Mouse (Mus musculus): Measurements from ENCODE around the gene Wdr25.
A peak's percentile ranks its signal among the peaks of the same experiment; 100 is the strongest.

The Wdr25 gene

GRCm38 (mm10) chr12:108934231-108934630 is 40.8 kb downstream of the Wdr25 start:
- DNase-seq (ENCODE audit: low read depth, low spot score), result no peak

DNA sequence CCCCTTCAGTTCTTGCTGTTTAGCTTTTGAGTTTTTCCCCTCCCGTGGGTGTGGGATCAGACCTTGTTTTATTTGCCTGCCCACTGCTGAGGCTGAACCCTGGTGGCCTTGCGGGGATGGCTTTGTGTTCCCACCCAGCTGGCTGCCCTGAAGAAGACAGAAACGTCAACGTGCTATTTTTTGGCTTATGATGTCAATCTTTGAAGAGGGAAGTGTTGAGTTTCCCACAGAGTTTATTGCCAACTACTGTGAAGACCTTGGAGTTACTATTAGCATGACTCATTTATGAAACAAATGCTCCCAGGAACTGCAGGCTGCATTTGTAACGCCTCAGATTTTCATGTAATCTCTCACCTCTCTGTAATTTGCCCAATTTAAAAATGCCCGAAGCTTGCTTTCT is 43.4 kb downstream of the Wdr25 start:
- DNase-seq (ENCODE audit: low read depth, low spot score), result no peak

GRCm38 (mm10) chr12:108937506-108937905 is 44.1 kb downstream of the Wdr25 start:
- no peak for DNase-seq (ENCODE audit: low read depth, low spot score)

DNA sequence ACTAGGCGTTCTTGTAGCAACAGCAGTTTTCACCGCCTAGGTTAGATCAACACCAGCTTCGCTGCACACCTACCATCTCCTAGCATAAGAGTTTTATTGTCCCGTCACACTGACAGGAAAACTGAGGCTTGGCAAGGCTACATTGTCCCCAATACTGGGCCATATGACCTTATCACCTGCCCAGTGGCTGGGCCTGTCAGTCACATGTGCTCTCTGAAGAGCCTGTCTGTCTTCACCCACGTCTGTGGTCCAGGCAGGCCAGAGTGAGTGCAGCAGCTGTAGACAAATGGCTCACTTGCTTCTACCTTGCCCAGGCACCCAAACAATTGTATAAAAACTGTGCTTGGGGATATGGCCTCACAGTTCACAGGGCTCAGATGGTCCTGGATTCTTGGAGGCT is 45.4 kb downstream of the Wdr25 start:
- no peak for DNase-seq (ENCODE audit: low read depth, low spot score)

GRCm38 (mm10) chr12:108939317-108939716 is 45.9 kb downstream of the Wdr25 start:
- no peak for DNase-seq (ENCODE audit: low read depth, low spot score)

- no peak for DNase-seq (ENCODE audit: low read depth, low spot score)
These were observed 46.8 kb downstream of the Wdr25 start for GRCm38 (mm10) chr12:108940255-108940654.

GRCm38 (mm10) chr12:108941282-108941681 is 47.9 kb downstream of the Wdr25 start:
- DNase-seq (ENCODE audit: low read depth, low spot score), result no peak

- no peak for DNase-seq (ENCODE audit: low read depth, low spot score)
These were observed 48.9 kb downstream of the Wdr25 start for GRCm38 (mm10) chr12:108942203-108942923.

- no peak for DNase-seq (ENCODE audit: low read depth, low spot score)
These were observed 59.6 kb downstream of the Wdr25 start for GRCm38 (mm10) chr12:108953011-108953550.

DNA sequence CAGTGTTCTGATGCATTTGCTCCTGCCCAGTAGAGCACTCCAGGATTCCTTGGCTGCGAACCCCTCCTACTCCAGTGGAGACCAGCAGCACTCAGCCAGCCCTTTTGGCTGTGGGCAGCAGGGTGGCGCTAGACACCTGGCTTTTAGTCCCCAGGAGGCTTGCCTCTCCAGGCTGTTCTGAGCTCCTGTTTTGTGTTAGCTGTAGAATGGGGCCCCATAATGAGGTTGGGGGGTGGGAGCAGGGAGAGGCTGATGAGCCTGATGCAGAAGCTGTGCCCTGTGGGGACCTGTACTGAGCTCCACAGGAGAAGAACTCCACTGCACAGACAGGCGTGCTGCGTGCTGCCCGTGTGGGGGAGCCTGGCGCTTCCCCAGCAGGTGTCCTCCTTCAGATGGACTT is 60.4 kb downstream of the Wdr25 start:
- peak; percentile 47 for DNase-seq (ENCODE audit: low read depth, low spot score)

DNA sequence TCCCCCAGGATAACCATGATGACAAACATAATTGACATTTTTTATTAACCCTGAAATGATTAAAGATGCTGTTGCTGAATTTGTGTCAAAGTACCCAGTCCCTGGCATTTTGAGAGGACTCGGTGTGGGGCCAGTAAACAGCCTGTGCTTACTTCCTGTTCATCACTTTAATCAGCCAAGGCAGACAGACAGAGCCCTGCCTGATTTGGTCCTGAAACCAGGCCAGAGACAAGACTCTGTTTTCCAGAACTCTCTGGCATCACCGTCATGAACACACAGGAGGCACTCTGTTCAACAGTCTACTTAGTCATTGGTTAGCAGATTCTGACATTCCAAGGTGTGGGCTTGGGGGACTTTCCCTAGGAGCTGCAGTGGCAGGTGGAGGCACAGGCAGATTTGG is 61.0 kb downstream of the Wdr25 start:
- no peak for DNase-seq (ENCODE audit: low read depth, low spot score)

DNA sequence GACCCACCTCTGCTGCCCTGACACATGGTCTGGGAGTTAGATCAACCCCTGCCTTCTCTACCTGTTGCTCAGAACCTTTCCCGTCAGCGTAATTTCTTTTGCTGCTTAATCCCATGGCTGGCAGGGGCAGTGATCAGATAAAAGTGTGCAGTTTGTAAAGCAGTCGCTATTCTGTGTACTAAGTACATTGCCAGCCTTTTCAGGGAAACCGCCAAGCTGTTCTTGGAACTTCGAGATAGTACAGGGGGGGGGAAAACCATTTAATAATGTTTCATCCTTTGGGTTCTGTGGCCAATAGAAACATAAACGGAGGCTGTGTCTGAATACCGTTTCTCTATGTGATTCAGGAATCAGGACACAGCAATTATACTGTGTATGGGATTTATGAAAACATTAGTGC is 65.1 kb downstream of the Wdr25 start:
- DNase-seq (ENCODE audit: low read depth, low spot score), result no peak

DNA sequence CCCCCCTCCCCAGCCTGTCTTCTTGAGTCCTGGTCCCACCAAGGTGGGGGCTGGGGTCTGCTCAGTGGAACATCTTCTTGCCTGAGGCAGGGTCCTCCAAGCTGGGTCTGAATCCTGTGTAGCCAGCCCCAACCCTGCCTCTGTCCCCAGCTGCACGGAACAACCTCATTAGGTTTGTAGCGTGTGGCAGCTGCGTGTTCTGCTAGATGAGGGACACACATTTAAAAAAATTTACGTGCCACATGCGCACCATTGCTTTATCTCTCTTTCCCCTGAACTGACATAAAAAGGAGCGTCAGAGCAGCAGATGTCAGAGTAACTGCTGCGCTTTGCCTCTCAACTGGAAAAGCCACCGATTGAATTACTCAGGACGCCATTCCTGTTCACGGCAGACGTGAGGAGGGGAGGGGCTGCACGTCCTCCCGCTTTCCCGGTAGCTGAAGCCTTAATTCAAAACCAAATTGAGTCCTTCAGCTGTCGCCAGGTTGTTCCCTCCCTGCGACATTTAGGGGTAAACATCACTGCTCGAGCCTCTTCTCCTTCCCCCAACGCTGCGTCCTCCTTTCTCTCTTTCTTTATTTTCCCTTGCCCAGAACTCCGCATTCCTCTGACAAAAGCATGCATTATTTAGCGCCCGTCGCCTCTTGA is 65.7 kb downstream of the Wdr25 start:
- peak; percentile 61 for DNase-seq (ENCODE audit: low read depth, low spot score)

- peak; percentile 17 for DNase-seq (ENCODE audit: low read depth, low spot score)
These were observed 66.3 kb downstream of the Wdr25 start for GRCm38 (mm10) chr12:108959639-108960219.

- DNase-seq (ENCODE audit: low read depth, low spot score), result no peak
These were observed 66.8 kb downstream of the Wdr25 start for GRCm38 (mm10) chr12:108960225-108960624.

DNA sequence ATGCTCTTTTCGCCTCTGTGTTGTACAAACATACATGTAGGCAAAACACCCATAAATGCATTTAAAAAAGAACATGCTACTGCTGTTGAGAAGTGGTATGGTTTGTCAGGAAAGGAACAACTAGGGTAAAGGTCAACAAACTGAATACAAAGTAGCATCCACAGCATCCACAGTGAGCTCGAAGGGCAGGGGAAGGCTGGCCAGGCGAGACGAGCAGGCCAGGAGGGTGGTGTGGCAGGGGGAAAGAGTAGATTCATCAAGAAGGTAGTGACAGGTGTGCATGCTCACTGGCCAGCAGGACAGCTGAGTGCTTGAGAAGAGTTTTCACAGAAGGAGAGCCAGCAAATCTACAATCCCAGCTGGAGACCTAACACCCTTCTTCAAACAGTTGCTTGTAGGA is 74.2 kb downstream of the Wdr25 start:
- no peak for DNase-seq (ENCODE audit: low read depth, low spot score)

DNA sequence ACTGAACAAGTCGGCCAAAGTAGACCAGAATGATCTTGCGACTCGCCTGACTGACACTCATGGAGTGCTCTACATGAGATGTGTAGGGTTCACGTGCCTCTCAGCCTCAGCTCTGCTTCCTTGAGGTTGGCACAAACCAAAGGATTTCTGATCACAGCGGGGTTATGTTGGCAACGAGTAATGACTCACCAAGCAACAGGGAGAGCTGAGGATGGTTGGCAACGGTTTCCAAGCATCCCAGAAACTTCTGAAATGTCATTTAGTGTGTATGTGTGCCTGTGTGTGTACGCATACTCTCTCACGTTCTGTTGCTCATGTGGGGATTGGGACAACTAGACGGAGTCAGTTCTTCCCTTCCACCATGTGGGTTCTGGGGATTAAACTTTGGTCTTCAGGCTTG is 74.6 kb downstream of the Wdr25 start:
- no peak for DNase-seq (ENCODE audit: low read depth, low spot score)

GRCm38 (mm10) chr12:108971446-108971845 is 78.0 kb downstream of the Wdr25 start:
- DNase-seq (ENCODE audit: low read depth, low spot score), result no peak

DNA sequence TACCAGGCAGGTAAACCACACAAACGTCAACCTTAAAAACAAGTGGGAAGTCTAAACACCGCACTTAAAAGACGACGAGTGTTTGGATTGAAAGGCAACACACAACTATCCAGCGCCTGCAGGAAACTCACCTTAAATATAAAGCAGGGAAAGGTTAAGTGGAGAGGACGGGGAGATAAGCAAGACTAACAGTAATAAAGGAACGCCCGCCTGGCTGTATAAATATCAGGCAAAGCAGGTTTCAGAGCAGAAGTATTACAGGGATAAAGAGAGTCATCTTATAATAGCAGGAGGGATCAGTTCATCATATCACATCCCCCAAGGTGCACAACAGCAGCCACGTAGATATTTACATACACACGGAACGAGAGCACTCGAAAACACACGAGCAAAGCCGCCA is 78.8 kb downstream of the Wdr25 start:
- no peak for DNase-seq (ENCODE audit: low read depth, low spot score)

DNA sequence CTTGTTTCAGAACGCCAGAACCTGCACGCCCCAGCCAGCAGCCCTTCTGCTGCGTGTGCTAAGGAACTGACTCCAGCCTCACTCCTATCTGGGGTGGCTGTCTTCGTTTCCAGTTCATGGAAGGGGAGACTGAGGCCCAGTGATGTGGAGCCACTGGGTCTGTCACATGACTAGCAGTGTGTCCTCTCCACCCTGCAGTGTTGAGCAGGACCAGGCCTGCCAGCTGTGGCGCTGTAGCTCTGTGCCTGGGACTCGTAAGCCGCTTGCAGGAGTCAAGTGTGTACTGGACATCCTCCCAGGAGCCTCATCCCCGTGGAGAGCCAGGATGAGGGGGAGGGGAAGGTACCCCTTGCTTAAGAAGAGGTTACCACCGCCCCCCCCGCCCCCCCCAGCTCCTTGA is 86.5 kb downstream of the Wdr25 start:
- DNase-seq (ENCODE audit: low read depth, low spot score), result no peak

GRCm38 (mm10) chr12:108981941-108982683 is 88.7 kb downstream of the Wdr25 start:
- no peak for DNase-seq (ENCODE audit: low read depth, low spot score)

- DNase-seq (ENCODE audit: low read depth, low spot score), result no peak
These were observed 89.2 kb downstream of the Wdr25 start for GRCm38 (mm10) chr12:108982684-108982960.

All from mesoderm, embryonic 11.5 days (tissue).